Mouse (Mus musculus) lung, adult 2 months (tissue): Measurements from ENCODE around the gene Ticam1.

Source experiments
- CTCF ChIP-seq: fragments of 200-500 bp; IDR thresholded peaks from 2 replicates; pipeline ENCODE4 v1.5.1; 2011; ENCODE audit warnings: mild to moderate bottlenecking, low read length, control low read depth; ENCODE audit not compliant: insufficient read depth
- POLR2A ChIP-seq: fragments of 200-500 bp; IDR thresholded peaks from 2 replicates; pipeline ENCODE4 v1.6.1; 2011; ENCODE audit warnings: low read depth, mild to moderate bottlenecking, control low read depth, low read length, borderline replicate concordance; ENCODE audit errors: extremely low read depth

- TF ChIP-seq CTCF = no peak
- TF ChIP-seq POLR2A = no peak
These were observed 31.5 kb upstream of the Ticam1 start for GRCm38 (mm10) chr17:56308088-56308487.
